Mouse (Mus musculus): ENCODE results near the gene Wrap53.

Gene Wrap53

GRCm38 (mm10) chr11:69580091-69580514 is at the start of gene Wrap53, which contains the start of gene Trp53:
TSS of gene Wrap53 (minus strand) at chr11:69580255.
TSS of gene Trp53 (plus strand) at chr11:69580359.
- TF ChIP-seq GATA4 (IDR thresholded peaks at IDR 0.05; ENCODE audit: insufficient replicate concordance, low read length), result no peak

- TF ChIP-seq GATA4 (IDR thresholded peaks at IDR 0.05; ENCODE audit: insufficient replicate concordance, low read length), result no peak
Observed at GRCm38 (mm10) chr11:69629802-69630201, 49.7 kb upstream of the Wrap53 start.

- TF ChIP-seq GATA4 (IDR thresholded peaks at IDR 0.05; ENCODE audit: insufficient replicate concordance, low read length), result no peak
Observed at GRCm38 (mm10) chr11:69628286-69628685, 48.2 kb upstream of the Wrap53 start.

- TF ChIP-seq GATA4 (IDR thresholded peaks at IDR 0.05; ENCODE audit: insufficient replicate concordance, low read length), result no peak
Observed at GRCm38 (mm10) chr11:69623006-69623405, 43.0 kb upstream of the Wrap53 start.

GRCm38 (mm10) chr11:69622406-69622805 is 42.4 kb upstream of the Wrap53 start:
- TF ChIP-seq GATA4 (IDR thresholded peaks at IDR 0.05; ENCODE audit: insufficient replicate concordance, low read length), result no peak

GRCm38 (mm10) chr11:69621571-69622268 is 41.7 kb upstream of the Wrap53 start, which contains the start of gene Sat2:
TSS of gene Sat2 (plus strand) at chr11:69622024.
- TF ChIP-seq GATA4 (IDR thresholded peaks at IDR 0.05; ENCODE audit: insufficient replicate concordance, low read length), result no peak

- no peak for TF ChIP-seq GATA4 (IDR thresholded peaks at IDR 0.05; ENCODE audit: insufficient replicate concordance, low read length)
Observed at GRCm38 (mm10) chr11:69620394-69621081, 40.5 kb upstream of the Wrap53 start.

- no peak for TF ChIP-seq GATA4 (IDR thresholded peaks at IDR 0.05; ENCODE audit: insufficient replicate concordance, low read length)
Observed at GRCm38 (mm10) chr11:69617805-69618204, 37.8 kb upstream of the Wrap53 start, which contains the start of gene Shbg. TSS of gene Shbg (minus strand) at chr11:69617905.

- TF ChIP-seq GATA4 (IDR thresholded peaks at IDR 0.05; ENCODE audit: insufficient replicate concordance, low read length), result no peak
Observed at GRCm38 (mm10) chr11:69616781-69617180, 36.7 kb upstream of the Wrap53 start.

GRCm38 (mm10) chr11:69613553-69614256 is 33.6 kb upstream of the Wrap53 start:
- no peak; the same call in 1 of the 2 replicates for TF ChIP-seq GATA4 (IDR thresholded peaks at IDR 0.05; ENCODE audit: insufficient replicate concordance, low read length)

GRCm38 (mm10) chr11:69610899-69611298 is 30.8 kb upstream of the Wrap53 start:
- TF ChIP-seq GATA4 (IDR thresholded peaks at IDR 0.05; ENCODE audit: insufficient replicate concordance, low read length), result no peak

- no peak for TF ChIP-seq GATA4 (IDR thresholded peaks at IDR 0.05; ENCODE audit: insufficient replicate concordance, low read length)
Observed at GRCm38 (mm10) chr11:69609416-69609815, 29.4 kb upstream of the Wrap53 start.

- TF ChIP-seq GATA4 (IDR thresholded peaks at IDR 0.05; ENCODE audit: insufficient replicate concordance, low read length), result no peak
Observed at GRCm38 (mm10) chr11:69608525-69608924, 28.5 kb upstream of the Wrap53 start.

GRCm38 (mm10) chr11:69606832-69607231 is 26.8 kb upstream of the Wrap53 start:
- no peak for TF ChIP-seq GATA4 (IDR thresholded peaks at IDR 0.05; ENCODE audit: insufficient replicate concordance, low read length)

GRCm38 (mm10) chr11:69606491-69606795 is 26.4 kb upstream of the Wrap53 start:
- TF ChIP-seq GATA4 (IDR thresholded peaks at IDR 0.05; ENCODE audit: insufficient replicate concordance, low read length), result no peak

All from liver, adult (tissue).